Mouse (Mus musculus): ENCODE results near the gene Dnah17. TPM values are rescaled to one million over a fixed set of nuclear protein-coding genes. Genes with fewer than 3 reads are reported as not detected.

The Dnah17 gene
- polyA plus RNA-seq, 1 experiment from 2014 or later, result 0.13 TPM

DNA sequence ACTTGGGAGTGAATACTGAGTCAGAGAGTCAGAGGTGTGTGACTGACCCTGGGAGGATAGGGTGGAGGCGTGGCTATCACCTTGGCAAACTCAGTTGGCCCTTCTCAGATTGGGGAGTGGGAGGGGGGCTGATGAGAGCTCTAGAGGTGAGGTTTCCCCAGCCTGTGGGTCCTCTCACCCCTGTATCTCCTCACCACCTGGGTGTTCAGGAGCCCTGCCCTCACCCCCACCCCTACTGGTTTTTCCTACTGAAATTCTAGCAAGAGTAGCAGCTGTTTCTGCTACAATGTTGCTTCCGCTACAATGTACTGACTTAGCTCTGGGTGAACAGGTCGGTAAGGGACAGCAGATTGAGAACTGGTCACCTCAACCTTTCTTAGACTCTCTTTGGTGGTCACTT lies 46.2 kb downstream of the Dnah17 start:
- Histone ChIP-seq H3K27me3 (replicated peaks; ENCODE audit: control insufficient read depth, insufficient read depth, low read length) (no peaks in the 10 kb centered on the region; the same call in 1 of the 2 replicates), H3K9ac (ENCODE audit: low read depth, low read length) (no peak overlapping the region), H3K9me3 (ENCODE audit: control insufficient read depth, low read length) (no peaks in the 10 kb centered on the region), H3K4me1 (ENCODE audit: control insufficient read depth, insufficient read depth, low read length) (peaks cover 8% of the 10 kb centered on the region; the same call in 1 of the 2 replicates), H3K27ac (ENCODE audit: low read length) (no peak overlapping the region), H3K4me3 (ENCODE audit: low read length) (no peak overlapping the region), H3K36me3 (ENCODE audit: control insufficient read depth, insufficient read depth, low read length) (no peaks in the 10 kb centered on the region), H3K4me2 (ENCODE audit: low read depth, low read length) (no peak overlapping the region)
- WGBS, result 78% methylated on average over 3 of the region's 3 CpGs
- ATAC-seq, result no peak

DNA sequence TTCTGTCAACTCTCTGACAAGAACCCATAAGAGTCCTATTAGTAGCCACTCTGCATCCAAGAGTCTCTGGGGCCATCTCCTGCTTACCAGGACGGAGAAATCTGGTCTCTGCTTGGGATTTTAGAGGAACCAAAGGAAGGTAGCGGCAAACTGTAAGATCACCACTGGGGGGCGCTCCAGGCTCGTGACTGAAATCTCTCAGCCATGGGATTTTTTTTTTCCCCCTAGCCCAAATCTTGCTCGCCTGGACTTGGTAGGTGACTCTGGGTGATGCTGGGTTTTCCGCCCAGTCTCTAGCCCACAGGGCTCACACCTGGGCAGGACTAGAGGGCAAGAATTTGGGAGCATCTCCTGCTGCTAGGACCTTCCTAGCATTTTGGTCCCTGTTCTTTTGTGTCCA lies 46.6 kb downstream of the Dnah17 start:
- WGBS, result 12% methylated on average over 6 of the region's 6 CpGs
- Histone ChIP-seq H3K9me3 (ENCODE audit: control insufficient read depth, low read length) (no peaks in the 10 kb centered on the region), H3K4me3 (ENCODE audit: low read length) (no peak overlapping the region), H3K9ac (ENCODE audit: low read depth, low read length) (no peak overlapping the region), H3K4me1 (ENCODE audit: control insufficient read depth, insufficient read depth, low read length) (peaks cover 8% of the 10 kb centered on the region; the same call in 1 of the 2 replicates), H3K36me3 (ENCODE audit: control insufficient read depth, insufficient read depth, low read length) (no peaks in the 10 kb centered on the region), H3K27ac (ENCODE audit: low read length) (no peak overlapping the region), H3K27me3 (replicated peaks; ENCODE audit: control insufficient read depth, insufficient read depth, low read length) (no peaks in the 10 kb centered on the region; the same call in 1 of the 2 replicates), H3K4me2 (ENCODE audit: low read depth, low read length) (no peak overlapping the region)
- no peak for ATAC-seq

DNA sequence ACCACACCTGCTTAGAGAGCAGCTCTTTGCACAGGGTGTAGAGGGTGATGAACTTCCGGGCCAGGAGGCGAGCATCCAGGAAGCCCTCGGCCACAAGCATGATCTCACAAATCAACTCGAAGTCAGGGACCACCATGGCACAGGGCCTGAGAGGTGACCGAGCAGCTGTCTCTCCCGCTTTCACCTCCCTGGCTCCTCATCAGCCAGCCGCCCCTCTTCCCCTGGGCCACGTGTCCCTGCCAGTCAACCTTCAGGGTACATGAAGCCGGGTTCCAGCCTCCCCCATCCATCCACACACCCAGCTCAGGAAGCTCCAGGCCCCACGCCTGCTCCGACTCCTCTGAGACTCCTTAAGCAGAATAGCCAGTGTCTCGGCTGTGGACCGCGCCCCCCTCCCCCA lies 48.1 kb downstream of the Dnah17 start:
- Histone ChIP-seq H3K9ac (ENCODE audit: low read depth, low read length) (no peak overlapping the region), H3K27me3 (replicated peaks; ENCODE audit: control insufficient read depth, insufficient read depth, low read length) (no peaks in the 10 kb centered on the region; the same call in 1 of the 2 replicates), H3K36me3 (ENCODE audit: control insufficient read depth, insufficient read depth, low read length) (no peaks in the 10 kb centered on the region), H3K4me2 (ENCODE audit: low read depth, low read length) (no peak overlapping the region), H3K4me3 (ENCODE audit: low read length) (no peak overlapping the region), H3K4me1 (ENCODE audit: control insufficient read depth, insufficient read depth, low read length) (peaks cover 8% of the 10 kb centered on the region; the same call in 1 of the 2 replicates), H3K27ac (ENCODE audit: low read length) (no peak overlapping the region), H3K9me3 (ENCODE audit: control insufficient read depth, low read length) (no peaks in the 10 kb centered on the region)
- WGBS, result 85% methylated on average over 14 of the region's 14 CpGs
- ATAC-seq, result no peak

DNA sequence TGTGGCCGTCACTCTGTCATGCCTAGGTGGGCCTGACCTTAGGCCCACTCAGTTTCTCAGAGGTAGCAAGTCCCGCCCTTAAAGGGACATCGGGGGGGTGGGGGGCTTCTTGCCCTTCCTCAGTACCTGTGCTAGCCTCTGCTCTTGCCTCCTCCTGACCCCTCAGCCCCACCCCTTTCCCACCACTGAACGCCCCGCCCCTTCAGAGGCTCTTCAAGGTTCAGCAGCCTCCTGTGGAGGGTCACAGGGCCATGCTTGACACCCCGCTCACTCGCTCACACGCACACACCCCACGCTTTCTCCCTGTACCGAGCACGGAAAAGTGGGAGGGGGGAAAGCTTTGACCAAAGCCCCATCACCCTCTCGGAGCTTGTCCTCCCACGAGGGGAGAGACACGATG lies 50.7 kb downstream of the Dnah17 start:
- no peak overlapping the region for H3K4me2 ChIP-seq (ENCODE audit: low read depth, low read length)
- H3K36me3 ChIP-seq (ENCODE audit: control insufficient read depth, insufficient read depth, low read length), result no peaks in the 10 kb centered on the region
- H3K27me3 ChIP-seq (replicated peaks; ENCODE audit: control insufficient read depth, insufficient read depth, low read length), result no peaks in the 10 kb centered on the region; the same call in 1 of the 2 replicates
- no peak overlapping the region for H3K4me3 ChIP-seq (ENCODE audit: low read length)
- no peak overlapping the region for H3K27ac ChIP-seq (ENCODE audit: low read length)
- no peak for ATAC-seq
- H3K9me3 ChIP-seq (ENCODE audit: control insufficient read depth, low read length), result no peaks in the 10 kb centered on the region
- H3K9ac ChIP-seq (ENCODE audit: low read depth, low read length), result no peak overlapping the region
- H3K4me1 ChIP-seq (ENCODE audit: control insufficient read depth, insufficient read depth, low read length), result peaks cover 7% of the 10 kb centered on the region
- 79% methylated on average over 14 of the region's 14 CpGs for WGBS

DNA sequence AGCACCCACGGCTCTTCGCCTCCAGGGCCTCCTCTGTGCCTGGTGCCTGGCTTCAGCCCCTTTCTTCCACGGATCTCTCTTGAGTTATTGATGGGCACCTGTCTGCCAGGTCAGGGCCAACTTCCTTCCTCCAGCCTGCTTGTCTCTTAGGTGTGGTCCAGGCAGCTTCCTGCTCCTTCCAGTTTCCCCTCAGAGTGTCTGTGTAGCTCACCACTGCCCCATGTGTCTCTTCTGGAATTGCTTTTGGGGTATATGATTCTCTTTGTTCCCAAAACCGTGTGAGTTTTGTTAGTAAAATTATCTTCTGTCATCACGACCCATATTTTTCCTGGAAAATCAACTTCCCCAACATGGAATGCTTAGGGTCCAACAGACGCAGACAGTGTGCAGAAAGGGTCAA lies 53.5 kb downstream of the Dnah17 start:
- Histone ChIP-seq H3K4me2 (ENCODE audit: low read depth, low read length) (no peak overlapping the region), H3K9me3 (ENCODE audit: control insufficient read depth, low read length) (no peaks in the 10 kb centered on the region), H3K27me3 (replicated peaks; ENCODE audit: control insufficient read depth, insufficient read depth, low read length) (no peaks in the 10 kb centered on the region), H3K36me3 (ENCODE audit: control insufficient read depth, insufficient read depth, low read length) (no peaks in the 10 kb centered on the region), H3K4me3 (ENCODE audit: low read length) (no peak overlapping the region), H3K4me1 (ENCODE audit: control insufficient read depth, insufficient read depth, low read length) (peaks cover 20% of the 10 kb centered on the region), H3K27ac (ENCODE audit: low read length) (no peak overlapping the region), H3K9ac (ENCODE audit: low read depth, low read length) (no peak overlapping the region)
- no peak for ATAC-seq
- 70% methylated on average over 6 of the region's 6 CpGs for WGBS

DNA sequence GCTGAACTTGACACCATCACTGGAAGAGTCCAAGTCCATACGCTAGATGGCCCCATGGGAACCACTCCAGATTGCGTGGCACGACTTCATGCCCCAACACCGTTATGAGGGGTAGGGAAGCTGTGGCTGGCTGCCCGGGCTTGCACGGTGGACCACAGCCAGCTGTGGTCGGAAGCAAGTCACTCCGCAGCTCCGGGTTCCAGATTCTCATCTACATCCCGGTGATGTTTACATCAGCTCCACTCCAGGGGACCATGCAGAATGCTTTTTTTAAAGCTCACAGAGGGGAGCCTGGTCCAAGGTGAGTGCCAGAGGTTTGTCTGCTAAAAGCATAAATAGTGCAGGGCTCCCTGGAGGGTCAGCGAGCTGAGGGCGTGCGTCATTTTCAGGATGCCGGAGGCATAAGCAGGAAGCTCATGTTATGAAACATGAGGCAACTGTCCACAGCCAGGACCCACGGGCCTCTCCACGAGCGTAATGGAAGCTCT lies 55.4 kb downstream of the Dnah17 start:
- H3K4me1 ChIP-seq (ENCODE audit: control insufficient read depth, insufficient read depth, low read length), result peaks cover 28% of the 10 kb centered on the region
- no peak overlapping the region for H3K9ac ChIP-seq (ENCODE audit: low read depth, low read length)
- no peaks in the 10 kb centered on the region for H3K36me3 ChIP-seq (ENCODE audit: control insufficient read depth, insufficient read depth, low read length)
- H3K27ac ChIP-seq (ENCODE audit: low read length), result no peak overlapping the region; the same call in 1 of the 2 replicates
- WGBS, result 45% methylated on average over 17 of the region's 17 CpGs
- H3K9me3 ChIP-seq (ENCODE audit: control insufficient read depth, low read length), result no peaks in the 10 kb centered on the region
- ATAC-seq, result no peak
- H3K4me2 ChIP-seq (ENCODE audit: low read depth, low read length), result no peak overlapping the region
- H3K27me3 ChIP-seq (replicated peaks; ENCODE audit: control insufficient read depth, insufficient read depth, low read length), result no peaks in the 10 kb centered on the region
- H3K4me3 ChIP-seq (ENCODE audit: low read length), result no peak overlapping the region

DNA sequence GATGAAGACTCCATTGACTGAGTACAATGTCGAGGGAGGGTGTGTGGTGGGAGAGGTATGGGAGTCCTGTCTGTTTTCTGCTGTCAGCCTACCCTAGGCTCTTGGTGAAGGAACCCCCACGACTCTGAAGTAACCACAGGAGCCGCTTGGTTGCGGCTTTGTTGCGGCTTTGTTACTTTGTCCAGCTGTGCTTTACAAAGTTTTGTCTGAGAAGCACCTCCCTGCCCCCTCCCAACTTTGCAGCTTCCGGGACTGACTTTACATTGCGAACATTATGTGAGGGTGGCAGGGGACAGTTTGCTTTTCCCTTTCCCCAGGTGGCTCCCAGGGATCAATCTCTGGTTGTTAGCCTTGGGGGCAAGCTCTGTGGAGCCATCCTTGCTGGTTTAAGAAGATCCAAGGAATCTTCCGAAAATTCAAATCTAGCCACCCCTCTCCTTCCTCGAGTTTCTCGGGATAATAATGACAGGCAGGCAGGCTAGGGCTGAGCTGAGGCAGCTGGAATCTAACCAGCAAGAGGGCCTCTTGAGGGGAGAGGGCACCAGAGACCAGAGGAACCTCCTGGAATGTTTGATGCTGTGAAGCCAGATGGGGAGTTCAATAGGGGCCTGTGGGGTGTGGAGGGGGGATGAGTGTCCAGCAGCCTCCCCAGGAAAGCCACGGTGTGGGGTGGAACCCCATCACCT lies 59.1 kb downstream of the Dnah17 start:
- peaks cover 37% of the 10 kb centered on the region for H3K4me1 ChIP-seq (ENCODE audit: control insufficient read depth, insufficient read depth, low read length)
- ATAC-seq, result no peak
- H3K27ac ChIP-seq (ENCODE audit: low read length), result no peak overlapping the region
- no peaks in the 10 kb centered on the region for H3K9me3 ChIP-seq (ENCODE audit: control insufficient read depth, low read length)
- H3K4me2 ChIP-seq (ENCODE audit: low read depth, low read length), result no peak overlapping the region
- H3K27me3 ChIP-seq (replicated peaks; ENCODE audit: control insufficient read depth, insufficient read depth, low read length), result no peaks in the 10 kb centered on the region
- WGBS, result 41% methylated on average over 11 of the region's 11 CpGs
- no peaks in the 10 kb centered on the region for H3K36me3 ChIP-seq (ENCODE audit: control insufficient read depth, insufficient read depth, low read length)
- H3K4me3 ChIP-seq (ENCODE audit: low read length), result no peak overlapping the region
- no peak overlapping the region; the same call in 1 of the 2 replicates for H3K9ac ChIP-seq (ENCODE audit: low read depth, low read length)

DNA sequence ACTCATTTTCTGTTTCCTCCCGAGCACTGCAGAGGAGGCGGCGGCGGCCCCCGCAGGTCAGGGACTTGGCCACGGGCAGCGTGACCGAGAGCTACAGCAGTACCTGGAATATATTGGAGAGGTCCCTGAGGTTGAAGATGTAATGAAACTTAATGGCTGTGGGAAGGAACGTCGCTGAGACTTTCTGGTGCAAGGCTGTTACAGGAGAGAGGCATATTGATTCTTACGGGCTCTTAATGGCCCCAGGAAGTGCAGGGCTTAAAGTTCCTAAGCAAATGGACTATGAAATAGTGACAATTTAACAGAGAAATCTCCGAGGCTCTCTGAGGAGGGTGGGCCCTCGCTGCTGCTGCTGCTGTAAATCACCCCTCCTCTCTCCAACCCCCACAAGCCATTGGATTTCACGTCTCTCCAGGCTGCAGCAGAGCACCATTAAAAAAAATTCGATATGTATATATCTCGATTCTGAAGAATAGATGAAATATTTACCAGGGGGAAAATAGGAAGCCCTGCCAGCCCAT lies 61.6 kb downstream of the Dnah17 start:
- no peaks in the 10 kb centered on the region for H3K27me3 ChIP-seq (replicated peaks; ENCODE audit: control insufficient read depth, insufficient read depth, low read length)
- no peak overlapping the region for H3K27ac ChIP-seq (ENCODE audit: low read length)
- 56% methylated on average over 16 of the region's 16 CpGs for WGBS
- H3K9me3 ChIP-seq (ENCODE audit: control insufficient read depth, low read length), result no peaks in the 10 kb centered on the region
- no peak for ATAC-seq
- H3K4me1 ChIP-seq (ENCODE audit: control insufficient read depth, insufficient read depth, low read length), result peaks cover 27% of the 10 kb centered on the region
- H3K36me3 ChIP-seq (ENCODE audit: control insufficient read depth, insufficient read depth, low read length), result no peaks in the 10 kb centered on the region
- H3K4me3 ChIP-seq (ENCODE audit: low read length), result no peak overlapping the region
- no peak overlapping the region for H3K4me2 ChIP-seq (ENCODE audit: low read depth, low read length)
- H3K9ac ChIP-seq (ENCODE audit: low read depth, low read length), result no peak overlapping the region

DNA sequence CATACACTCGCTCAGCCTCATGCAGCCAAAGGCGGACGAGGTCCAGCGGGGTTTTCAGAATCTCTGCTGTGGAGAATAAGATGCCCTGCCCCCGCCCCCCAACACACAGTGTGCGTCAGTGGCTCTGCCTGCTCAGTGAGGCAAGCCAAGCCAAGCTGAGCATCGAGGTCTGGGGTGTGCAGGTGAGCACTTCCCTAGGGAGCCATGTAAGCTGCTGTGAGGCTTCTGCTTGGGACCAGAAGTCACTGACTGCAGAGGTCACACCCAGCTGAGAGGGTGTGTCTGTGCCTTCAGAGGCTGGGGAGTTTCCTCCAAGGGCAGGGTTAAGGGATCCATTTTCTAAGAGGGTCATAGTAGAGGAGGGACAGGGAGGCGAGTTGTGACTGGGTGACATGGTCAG lies 62.8 kb downstream of the Dnah17 start:
- H3K4me1 ChIP-seq (ENCODE audit: control insufficient read depth, insufficient read depth, low read length), result peaks cover 18% of the 10 kb centered on the region
- no peaks in the 10 kb centered on the region for H3K9me3 ChIP-seq (ENCODE audit: control insufficient read depth, low read length)
- no peak overlapping the region for H3K27ac ChIP-seq (ENCODE audit: low read length)
- H3K4me3 ChIP-seq (ENCODE audit: low read length), result no peak overlapping the region
- no peaks in the 10 kb centered on the region for H3K27me3 ChIP-seq (replicated peaks; ENCODE audit: control insufficient read depth, insufficient read depth, low read length)
- 0 out of 2 replicates have a peak, but pooled peaks have one; percentile 33 for ATAC-seq
- 75% methylated on average over 8 of the region's 8 CpGs for WGBS
- H3K36me3 ChIP-seq (ENCODE audit: control insufficient read depth, insufficient read depth, low read length), result no peaks in the 10 kb centered on the region
- no peak overlapping the region for H3K9ac ChIP-seq (ENCODE audit: low read depth, low read length)
- no peak overlapping the region for H3K4me2 ChIP-seq (ENCODE audit: low read depth, low read length)
